Mouse (Mus musculus): Measurements from ENCODE around the gene Smad1.
A peak's percentile ranks its signal among the peaks of the same experiment; 100 is the strongest.

Smad1 gene

DNA sequence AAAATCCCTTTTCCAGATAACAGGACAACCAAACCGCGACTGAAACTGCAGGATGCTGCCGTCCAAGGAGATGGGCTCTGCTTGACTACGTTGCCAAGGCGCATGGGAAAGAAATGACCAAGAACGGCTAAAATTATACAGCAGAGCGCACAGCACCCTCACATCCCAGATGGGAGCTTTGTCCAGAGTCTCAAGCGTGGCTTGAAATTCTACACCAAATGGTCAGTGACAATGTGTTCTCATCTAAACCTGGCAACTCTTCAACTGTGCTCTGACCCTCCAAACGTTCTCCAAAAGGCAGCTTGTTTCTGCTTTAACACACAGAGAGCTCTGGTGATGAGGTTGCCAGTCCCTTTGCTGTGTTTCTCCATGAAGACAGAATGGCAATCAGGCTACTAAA lies 39.0 kb downstream of the Smad1 start:
- DNase-seq (ENCODE audit: low spot score in 2 of 2) = no peak

DNA sequence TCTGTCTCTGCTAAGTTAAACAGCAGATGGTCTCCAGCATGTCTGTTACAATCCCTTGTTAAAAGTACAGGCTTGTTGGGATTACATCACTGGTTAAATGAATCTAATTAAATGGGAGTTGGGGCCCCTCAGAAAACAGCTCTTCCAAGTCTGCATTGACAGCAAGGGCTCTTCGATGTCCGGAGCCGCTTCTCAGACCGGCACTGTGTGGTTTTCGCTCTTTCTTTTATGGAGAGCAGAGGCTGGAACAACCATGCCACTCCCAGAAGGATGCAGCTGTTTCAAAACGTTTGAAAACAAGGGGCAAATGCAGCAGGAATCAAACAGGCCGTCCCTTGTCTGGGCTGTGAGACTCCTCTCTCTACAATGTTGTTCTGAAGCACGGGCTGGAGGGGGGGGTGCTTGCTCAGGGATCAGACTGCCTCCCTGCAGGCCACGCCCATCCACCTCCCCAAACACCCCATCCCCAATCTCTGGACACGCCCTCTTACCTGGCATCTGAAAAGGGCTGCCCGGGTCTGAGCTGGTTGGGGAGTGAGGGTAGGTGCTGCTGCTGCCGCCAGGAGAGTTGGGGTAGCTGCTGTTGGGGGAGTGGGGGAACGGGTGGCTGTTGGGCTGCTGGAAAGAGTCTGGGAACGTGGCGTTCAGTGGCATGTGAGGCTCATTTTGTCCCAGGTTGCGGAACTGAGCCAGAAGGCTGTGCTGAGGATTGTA lies 43.4 kb downstream of the Smad1 start:
- no peak for DNase-seq (ENCODE audit: low spot score in 2 of 2)

DNA sequence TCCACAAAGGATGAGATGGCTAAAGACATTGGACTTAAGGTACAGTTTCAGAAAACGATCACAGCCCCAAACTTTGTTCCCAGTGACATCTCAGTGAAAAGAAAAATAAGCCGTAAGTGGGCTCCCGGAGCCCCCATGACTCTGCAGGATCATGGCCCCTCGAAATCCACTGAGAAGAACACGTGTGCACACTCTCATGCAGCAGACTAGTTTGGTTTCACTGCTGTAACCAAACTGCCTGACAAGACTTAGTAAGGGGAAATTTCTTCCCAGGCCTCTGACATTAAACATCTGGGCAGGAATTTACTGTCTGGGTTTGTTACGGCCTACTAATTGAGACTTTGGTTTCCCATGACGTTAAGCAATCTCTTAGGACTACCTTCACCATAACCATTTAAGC lies 45.3 kb downstream of the Smad1 start:
- DNase-seq (ENCODE audit: low spot score in 2 of 2) = no peak

DNA sequence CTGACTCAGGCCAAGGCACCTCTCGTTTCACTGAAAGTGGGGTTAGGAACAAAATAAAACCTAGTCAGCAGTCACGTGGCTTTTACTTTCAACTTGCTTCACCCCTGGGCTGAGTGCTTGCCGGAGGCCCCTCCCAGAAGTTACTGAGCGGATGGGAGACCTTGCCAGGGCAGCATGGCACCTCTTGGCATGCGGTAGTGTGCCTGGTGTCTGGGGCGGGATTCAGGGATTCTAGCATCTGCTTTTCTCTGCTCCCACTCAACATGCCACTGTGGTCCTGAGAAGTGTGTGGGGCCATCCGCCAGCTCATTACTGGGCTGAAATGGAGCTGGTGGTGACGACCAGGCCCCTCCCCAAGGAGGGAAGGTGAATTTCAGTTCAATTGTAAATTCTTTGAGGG lies 47.4 kb downstream of the Smad1 start:
- DNase-seq (ENCODE audit: low spot score in 2 of 2) = peak in 1 of 2 experiments; percentile 26

DNA sequence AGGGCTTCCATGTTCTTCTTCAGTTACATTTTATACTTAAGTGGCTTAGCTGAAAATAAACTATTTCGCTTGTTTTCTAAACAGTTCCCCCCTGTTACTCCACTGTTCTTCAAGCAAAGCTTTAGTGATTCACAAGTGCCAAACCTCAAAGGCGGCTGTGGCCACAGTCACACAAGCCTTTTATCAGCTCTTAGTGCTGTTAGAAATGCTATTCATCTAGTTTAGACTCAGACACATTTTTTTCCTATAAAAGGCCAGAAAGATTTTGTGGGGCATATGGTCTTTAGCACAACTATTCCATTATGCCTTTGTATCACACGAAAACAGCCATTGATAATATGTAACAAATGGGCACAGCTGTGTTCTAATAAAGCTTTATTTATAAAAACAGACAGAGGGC lies 48.5 kb downstream of the Smad1 start:
- no peak for DNase-seq (ENCODE audit: low spot score in 2 of 2)

DNA sequence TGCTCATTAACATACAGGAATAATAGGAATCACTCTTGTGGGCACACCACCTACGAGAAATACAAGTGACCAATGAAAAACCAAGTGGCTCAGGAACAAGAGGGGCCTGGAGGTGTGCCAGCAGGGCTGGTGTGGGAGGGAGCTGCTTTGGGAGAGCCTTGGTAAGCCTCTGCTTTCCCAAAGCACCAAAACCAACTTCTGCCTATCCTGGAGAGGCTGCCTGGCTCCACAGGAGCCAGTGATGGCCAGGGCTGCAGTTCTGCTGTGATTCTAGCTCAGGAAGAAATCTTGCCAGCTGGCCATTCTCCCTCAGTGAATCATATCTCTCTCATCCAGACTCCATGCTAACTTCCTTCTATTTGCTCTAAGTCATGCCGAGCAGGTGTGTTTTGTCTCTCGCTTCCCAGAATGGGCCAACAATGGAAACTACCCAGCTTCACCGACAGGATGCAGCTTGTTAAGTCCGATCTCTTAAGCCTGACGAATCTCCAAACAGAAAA lies 49.2 kb downstream of the Smad1 start:
- peak in 1 of 2 experiments; percentile 67 for DNase-seq (ENCODE audit: low spot score in 2 of 2)

DNA sequence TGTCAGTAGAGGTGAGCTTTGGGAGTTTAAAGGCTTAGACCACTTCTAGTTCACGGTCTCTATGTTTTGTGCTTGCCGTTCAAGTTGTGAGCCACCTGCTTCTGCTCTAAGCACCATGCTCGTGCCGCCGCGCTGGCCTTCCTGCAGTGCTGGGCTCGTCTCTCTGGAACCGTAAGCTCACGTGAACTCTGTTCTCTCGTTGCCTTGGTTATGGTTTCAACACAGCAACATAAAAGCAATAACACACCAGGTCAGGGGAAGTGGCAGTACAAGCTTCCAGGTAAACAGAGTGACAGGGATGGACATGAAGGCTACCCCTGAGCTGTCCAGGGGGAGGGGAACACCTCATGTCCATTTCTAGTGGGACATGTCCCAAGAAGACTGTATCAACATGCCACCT lies 52.9 kb downstream of the Smad1 start:
- DNase-seq (ENCODE audit: low spot score in 2 of 2) = no peak

DNA sequence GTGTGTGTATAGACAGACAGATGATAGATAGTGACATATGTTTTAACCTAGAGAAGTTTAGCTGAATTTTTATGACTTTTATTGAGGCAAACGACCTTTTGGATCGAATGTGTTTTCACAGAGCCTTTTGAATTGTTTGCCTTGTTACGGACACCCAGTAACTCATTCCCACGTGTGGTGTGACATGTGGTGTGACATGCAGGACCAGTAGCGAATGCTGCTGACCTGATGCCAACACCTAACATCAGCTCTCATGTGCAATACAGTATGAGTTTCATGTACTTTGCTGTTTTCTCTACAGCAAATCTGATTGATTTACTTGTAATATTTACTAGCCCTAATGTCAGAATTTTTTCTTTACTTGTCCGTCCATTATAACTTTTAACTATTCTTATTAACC lies 53.5 kb downstream of the Smad1 start:
- DNase-seq (ENCODE audit: low spot score in 2 of 2) = no peak

DNA sequence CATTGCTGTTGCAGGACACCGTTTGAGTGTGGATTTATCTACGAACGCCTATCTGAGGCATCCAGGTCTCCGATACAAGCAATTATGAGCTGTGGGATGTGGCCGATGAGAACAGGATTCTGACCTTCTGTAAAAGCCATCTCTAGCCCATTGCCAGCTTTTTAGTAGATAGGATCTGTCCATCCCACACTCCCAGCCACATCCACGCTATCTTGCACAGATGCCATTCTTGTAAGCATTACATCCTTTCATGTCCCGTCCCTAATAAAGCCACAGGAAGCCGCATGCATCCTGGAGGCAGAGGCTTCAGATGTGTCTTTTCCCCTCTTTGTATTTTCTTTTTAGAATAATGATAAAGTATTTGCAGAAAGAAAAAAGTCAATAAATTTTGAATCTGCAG lies 58.1 kb downstream of the Smad1 start:
- DNase-seq (ENCODE audit: low spot score in 2 of 2) = no peak

DNA sequence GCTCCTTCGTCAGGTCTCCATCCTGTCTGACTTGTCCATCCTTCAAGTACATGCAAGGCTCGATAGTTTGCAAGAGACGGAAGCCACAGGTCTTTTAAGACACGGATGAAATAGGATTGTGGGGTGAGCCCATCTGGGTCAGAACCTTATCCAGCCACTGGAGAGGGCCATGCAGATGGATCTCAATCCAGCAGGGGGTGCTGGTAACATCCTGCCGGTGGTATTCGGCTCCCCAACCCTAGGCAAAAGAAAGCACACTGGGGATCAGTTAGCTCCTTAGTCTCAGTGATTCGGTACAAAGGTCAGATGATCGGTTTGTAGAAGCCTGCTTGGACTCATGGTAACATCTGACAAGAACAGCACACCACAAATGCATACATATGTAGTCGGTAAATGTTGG lies 59.8 kb downstream of the Smad1 start:
- DNase-seq (ENCODE audit: low spot score in 2 of 2) = no peak

DNA sequence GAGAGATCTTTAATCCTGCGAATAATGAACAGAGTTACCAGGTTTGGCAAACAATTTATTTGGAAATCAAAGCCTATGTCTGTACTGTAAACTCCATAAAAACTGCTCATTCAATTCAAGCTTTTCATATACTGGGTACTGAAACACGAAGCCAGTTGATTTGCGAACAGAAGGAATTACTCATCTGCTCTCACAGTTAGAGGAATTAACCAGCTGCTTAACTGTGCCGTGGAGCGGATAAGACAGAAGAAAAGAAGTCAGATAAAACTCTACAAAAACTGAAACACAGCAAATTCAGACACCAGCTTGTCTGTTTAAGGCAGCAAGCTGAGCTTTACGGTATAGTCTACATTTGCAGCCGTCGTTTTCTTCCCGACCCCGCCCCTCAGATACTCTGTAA lies 60.7 kb downstream of the Smad1 start:
- DNase-seq (ENCODE audit: low spot score in 2 of 2) = no peak

DNA sequence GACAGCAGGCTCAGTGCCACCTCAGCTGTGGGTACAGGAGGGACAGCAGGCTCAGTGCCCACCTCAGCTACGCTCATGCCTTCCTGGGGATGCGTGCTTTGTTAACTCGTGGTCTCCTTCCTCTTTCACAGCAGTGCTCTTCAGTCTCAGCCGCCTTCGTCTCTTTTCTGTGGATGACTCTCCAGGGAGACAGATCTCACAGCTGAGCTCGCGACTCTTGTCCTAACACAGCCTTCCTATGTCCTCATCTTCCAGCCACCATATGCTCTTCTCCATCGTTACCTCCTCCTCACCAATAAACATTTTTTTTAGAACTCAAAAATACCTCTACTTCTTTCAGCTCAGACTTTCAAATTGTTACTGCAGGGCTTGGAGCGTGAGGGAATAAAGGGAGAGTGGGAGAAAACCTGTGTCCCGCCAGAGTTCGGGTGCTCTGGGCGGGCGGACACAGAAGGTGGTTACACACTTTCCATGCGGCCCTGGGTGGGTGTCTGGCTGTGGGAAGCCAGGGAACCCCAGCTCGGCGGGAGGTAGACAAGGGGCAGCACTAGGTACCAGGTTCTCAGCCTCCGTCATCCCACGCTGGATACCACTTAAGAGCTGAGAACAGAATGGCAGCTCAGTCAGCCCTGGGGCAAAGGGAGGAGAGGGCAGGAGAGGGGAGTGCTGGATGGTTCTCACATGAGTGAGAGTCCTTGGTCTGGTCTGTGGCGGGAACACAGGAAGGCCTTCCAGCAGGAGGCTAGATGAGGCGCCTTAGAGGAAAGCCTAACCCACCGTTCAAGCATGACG lies 67.0 kb downstream of the Smad1 start:
- no peak for DNase-seq (ENCODE audit: low spot score in 2 of 2)

DNA sequence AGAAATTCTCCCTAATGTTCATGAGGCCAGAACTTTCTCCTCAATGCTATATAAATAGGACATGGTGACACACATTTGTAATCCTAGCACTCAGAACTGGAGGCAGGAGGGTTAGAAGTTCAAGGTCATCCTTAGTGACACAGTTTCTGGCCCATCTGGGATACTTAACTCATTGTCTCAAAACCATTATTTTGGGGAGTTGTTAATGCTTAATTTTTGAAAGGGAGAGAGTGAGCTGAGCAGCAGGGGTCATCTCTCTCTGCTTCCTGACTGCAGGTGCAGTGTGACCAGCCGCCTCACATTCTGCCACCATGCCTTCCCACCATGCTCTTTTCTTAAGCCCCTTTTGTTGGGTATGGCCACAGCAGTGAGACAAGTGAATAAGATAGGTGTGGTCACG lies 67.7 kb downstream of the Smad1 start:
- no peak for DNase-seq (ENCODE audit: low spot score in 2 of 2)

DNA sequence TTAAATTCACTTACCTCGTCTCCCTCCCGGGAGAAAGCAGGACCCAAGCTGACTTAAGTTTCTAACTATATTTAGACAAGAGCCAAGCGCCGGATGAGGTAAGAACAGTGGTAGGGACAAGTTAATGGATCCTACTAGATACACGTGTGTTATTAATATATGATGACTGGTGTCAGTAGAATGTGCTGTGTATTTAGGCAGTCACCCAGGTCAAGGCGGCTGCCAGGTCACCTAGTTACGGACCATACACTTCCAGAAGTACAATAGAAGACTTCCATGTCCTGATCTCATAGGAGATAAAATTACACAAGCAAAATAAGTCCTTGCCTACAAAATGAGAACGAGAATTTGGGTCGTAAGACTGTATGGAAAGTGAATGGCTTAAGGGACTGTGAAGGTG lies 68.3 kb downstream of the Smad1 start:
- DNase-seq (ENCODE audit: low spot score in 2 of 2) = no peak

DNA sequence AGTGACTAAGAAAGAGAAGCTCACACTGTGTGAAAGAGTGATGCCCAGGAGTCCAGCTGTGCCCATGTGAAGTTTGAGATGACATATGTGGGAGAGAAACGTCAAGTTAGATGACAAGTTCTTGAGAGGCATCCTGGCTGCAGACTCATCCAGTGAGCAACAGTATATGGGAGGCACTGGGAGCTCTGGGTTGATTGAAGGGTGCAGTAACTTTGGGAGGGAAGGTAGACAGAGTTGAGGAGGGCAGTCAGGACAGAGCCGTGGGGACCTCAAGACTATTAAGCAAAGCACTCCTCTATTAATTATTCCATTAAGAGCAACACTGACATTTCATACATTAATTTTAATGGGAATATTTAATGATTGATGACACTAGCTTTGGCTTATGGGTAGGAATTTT lies 69.6 kb downstream of the Smad1 start:
- DNase-seq (ENCODE audit: low spot score in 2 of 2) = no peak

DNA sequence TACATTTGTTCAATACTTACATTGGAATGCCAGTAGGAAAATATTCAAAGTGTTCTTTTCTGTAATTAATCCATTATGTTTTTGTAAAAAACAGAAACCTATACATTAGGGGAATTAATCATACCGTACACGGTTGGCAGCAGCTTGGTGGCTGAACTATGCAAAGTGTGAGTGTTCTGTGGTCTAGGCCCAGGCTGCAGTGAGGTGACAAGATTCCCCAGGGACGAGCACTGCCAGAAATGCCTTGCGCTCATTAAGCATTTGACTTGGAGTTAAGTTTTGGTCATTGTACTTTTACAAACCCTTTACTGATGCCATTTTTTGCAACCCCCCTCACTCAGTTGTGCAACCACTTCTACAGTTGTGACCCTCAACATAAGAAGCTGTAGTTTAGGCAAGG lies 70.1 kb downstream of the Smad1 start:
- DNase-seq (ENCODE audit: low spot score in 2 of 2) = no peak

DNA sequence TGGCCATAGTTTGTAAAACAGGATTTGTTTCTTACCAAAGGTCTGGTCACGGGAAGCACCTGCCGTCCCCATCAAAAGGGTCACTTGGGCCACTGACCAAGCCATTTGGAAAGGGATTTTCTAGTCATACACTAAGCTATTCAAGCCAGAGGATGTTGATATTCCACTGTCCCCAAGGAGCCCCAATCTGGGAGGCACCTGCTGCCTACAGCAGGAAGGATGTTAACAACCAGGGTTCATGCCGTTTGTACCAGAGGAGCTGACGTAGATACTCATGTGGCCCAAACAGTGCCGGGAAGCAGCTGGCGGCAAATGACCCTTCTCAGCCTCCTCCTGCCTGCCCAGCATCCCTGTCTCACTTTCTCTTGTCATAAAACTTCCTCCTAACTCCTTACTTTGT lies 73.8 kb downstream of the Smad1 start:
- no peak for DNase-seq (ENCODE audit: low spot score in 2 of 2)

DNA sequence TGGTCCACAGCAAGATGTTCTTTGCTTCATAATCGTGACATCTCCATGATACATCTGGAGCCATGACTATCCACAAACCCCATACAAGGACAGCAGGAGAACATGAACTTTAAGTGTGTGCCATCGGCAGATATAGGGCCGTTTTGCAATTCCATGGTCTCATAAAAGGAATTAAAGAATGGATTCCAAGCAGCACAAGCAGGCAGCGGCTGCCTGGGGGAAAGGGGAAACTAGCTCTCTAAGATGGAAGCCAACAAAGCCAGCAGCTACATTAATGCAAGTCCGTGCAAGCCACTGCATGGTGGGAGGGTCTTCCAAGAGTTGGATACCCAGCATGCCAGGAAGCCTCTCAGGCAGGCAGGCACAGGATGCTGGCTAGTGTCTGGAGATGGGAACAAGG lies 74.4 kb downstream of the Smad1 start:
- no peak for DNase-seq (ENCODE audit: low spot score in 2 of 2)

DNA sequence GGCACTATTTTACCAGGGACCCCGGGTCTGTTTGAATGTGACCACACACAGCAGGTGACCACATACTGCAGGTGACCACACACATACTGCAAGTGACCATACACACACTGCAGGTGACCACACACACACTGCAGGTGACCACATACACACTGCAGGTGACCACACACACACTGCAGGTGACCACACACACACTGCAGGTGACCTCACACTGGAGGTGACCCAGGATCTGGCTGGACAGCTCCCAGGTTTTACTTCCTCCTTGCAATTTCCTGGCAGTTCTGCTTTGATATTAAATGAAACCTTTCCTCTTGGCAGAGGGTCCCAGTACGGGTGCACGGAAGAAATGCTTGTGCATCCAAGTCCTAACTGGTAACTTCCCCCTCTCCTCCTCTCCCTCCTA lies 75.3 kb downstream of the Smad1 start:
- no peak for DNase-seq (ENCODE audit: low spot score in 2 of 2)

DNA sequence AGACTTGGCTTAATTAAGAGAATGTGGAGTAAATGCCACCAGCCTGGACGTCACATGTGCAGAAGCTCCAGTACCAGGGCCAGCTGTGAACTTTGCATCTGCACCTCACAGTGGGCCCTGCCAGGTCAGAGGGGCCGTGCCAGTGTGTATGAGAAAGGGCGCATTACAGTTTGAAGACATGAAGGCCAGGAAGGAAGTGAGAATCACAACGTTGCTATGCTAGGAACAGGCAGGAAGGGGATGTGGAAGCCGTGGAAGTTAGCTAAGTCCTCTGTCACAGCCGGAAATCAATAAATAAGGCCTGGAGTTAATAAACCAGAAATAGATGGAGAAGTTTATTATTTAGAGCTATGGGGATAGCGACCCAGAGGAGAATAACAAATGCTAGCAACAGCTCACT lies 76.2 kb downstream of the Smad1 start:
- no peak for DNase-seq (ENCODE audit: low spot score in 2 of 2)

DNA sequence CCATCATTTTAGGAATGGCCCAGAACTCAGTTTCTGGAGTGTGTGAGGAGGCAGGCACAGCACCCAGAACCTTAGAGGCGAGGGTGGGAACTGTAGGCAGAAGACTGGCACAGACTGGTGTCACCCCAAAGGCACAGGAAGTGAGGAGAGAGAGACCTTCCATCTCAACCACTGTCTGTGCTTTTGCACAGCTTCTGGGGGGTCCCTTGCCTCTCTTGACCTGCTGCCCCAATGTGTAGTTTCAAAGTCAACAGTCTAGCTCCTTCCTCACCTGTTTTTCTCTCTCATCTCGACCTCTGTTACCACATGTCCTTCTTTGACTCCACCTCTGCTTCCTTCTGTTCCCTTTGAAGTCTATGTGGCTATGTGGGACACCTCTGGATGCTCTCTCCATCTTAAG lies 88.5 kb downstream of the Smad1 start:
- DNase-seq (ENCODE audit: low spot score in 2 of 2) = no peak

DNA sequence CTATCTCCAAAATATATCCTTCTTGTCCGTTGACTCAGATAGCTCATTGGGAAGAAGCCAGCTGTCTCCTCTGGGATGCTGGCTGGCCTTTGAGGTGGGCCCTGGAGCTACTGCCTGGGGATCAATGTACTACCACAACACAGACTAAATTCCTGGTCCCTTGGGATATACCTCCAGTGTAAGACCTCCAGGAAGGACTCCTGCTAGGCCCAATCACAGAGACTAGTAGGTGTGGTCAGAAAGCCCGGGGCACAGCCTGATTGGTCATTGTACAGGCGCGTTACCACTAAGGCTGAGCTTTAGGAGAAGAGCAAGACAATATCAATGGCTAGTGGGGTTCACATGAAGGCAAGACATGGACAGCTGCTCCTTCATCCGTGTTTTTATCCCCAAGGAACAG lies 93.4 kb downstream of the Smad1 start:
- DNase-seq (ENCODE audit: low spot score in 2 of 2) = no peak

DNA sequence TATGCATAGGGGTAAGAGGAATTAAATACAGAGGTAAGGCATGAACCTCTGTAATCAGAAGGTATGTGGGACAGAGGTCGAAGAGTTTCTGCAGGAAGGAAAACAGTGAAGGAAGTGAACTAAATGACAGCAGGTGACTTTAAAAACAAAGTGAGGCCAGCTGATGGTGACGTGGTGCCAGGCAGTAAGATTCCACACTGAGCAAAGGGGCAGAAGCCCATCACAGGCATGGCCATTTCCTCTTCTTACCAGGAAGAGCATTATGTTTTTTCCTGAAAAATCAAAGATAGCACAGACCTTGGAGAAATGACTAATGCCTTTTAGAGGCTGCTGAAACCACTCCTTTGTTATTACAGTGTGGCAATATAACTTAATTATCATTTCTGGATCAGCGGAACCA lies 97.8 kb downstream of the Smad1 start:
- DNase-seq (ENCODE audit: low spot score in 2 of 2) = no peak
